Mouse (Mus musculus) monocyte, adult 2 months (primary cell): ENCODE results near the gene Apoc3.

Experiments
- DNase-seq, 2 experiments: peaks; one replicate each; pipeline ENCODE4 v3.0.0; 2022; ENCODE audit warnings: low spot score in 2 of 2, low read depth in 1 of 2

Gene Apoc3

GRCm38 (mm10) chr9:46196699-46197169, 38.7 kb downstream of the Apoc3 start:
- DNase-seq: no peak

- DNase-seq: no peak
Measured at GRCm38 (mm10) chr9:46194809-46195208, 40.6 kb downstream of the Apoc3 start.

GRCm38 (mm10) chr9:46192642-46193041, 42.8 kb downstream of the Apoc3 start:
- no peak for DNase-seq

GRCm38 (mm10) chr9:46191644-46192043, 43.8 kb downstream of the Apoc3 start:
- no peak for DNase-seq

GRCm38 (mm10) chr9:46191234-46191633, 44.2 kb downstream of the Apoc3 start:
- DNase-seq: no peak

GRCm38 (mm10) chr9:46189381-46189780, 46.1 kb downstream of the Apoc3 start:
- no peak for DNase-seq

- DNase-seq: no peak
Measured at GRCm38 (mm10) chr9:46188956-46189355, 46.5 kb downstream of the Apoc3 start.

GRCm38 (mm10) chr9:46188370-46188769, 47.1 kb downstream of the Apoc3 start:
- no peak for DNase-seq

- no peak for DNase-seq
Measured at GRCm38 (mm10) chr9:46186387-46186786, 49.0 kb downstream of the Apoc3 start.

GRCm38 (mm10) chr9:46185191-46185590, 50.2 kb downstream of the Apoc3 start:
- DNase-seq: no peak

- no peak for DNase-seq
Measured at GRCm38 (mm10) chr9:46184542-46184941, 50.9 kb downstream of the Apoc3 start.
